Mouse (Mus musculus) erythroblast, embryonic 14.5 days (primary cell): Measurements from ENCODE around the gene Slf1. TPM values are rescaled to one million over a fixed set of nuclear protein-coding genes. Genes with fewer than 3 reads are reported as not detected.

Experiments
- H3K27me3 ChIP-seq: 2 replicates; pipeline ENCODE4 v1.6.1; 2012; ENCODE audit warnings: inconsistent platforms; ENCODE audit not compliant: control insufficient read depth
- H3K36me3 ChIP-seq: 2 replicates; pipeline ENCODE4 v1.6.1; 2012; ENCODE audit warnings: mild to moderate bottlenecking, inconsistent platforms; ENCODE audit not compliant: control insufficient read depth
- H3K4me1 ChIP-seq: 2 replicates; pipeline ENCODE4 v1.6.1; 2012; ENCODE audit warnings: inconsistent platforms; ENCODE audit not compliant: control insufficient read depth
- H3K4me3 ChIP-seq: replicated peaks from 2 replicates; pipeline ENCODE3; 2012; ENCODE audit warnings: moderate library complexity, mild to moderate bottlenecking, inconsistent platforms
- H3K9me3 ChIP-seq: 2 replicates; pipeline ENCODE4 v1.6.1; 2012; ENCODE audit warnings: low read length, inconsistent platforms, mixed read lengths; ENCODE audit not compliant: control insufficient read depth
- GATA1 ChIP-seq: IDR thresholded peaks from 2 replicates; pipeline ENCODE4 v1.6.1; 2012; ENCODE audit warnings: low read length, inconsistent platforms, mixed read lengths
- TAL1 ChIP-seq: IDR thresholded peaks from 3 replicates; pipeline ENCODE4 v1.6.1; 2012; ENCODE audit warnings: low read length, inconsistent platforms, mixed read lengths
- polyA plus RNA-seq: library from polyadenylated mRNA; stranded (reverse); fragments of >175 nt; gene quantifications from 2 replicates; pipeline ENCODE4 v1.2.3, GENCODE M21; 2012

Slf1 gene
- polyA plus RNA-seq, 1 experiment, result 0.07 TPM

GRCm38 (mm10) chr13:77072030-77072429 is 63.2 kb downstream of the Slf1 start:
- Histone ChIP-seq H3K4me3 (no peak overlapping the region), H3K27me3 (no peaks in the 10 kb centered on the region), H3K36me3 (peaks cover 15% of the 10 kb centered on the region), H3K4me1 (no peaks in the 10 kb centered on the region), H3K9me3 (peaks cover 2% of the 10 kb centered on the region; the same call in 1 of the 2 replicates)
- TF ChIP-seq GATA1, result no peak
- TF ChIP-seq TAL1, result no peak

- Histone ChIP-seq H3K27me3 (no peaks in the 10 kb centered on the region), H3K4me1 (no peaks in the 10 kb centered on the region), H3K4me3 (no peak overlapping the region), H3K36me3 (peaks cover 11% of the 10 kb centered on the region), H3K9me3 (no peaks in the 10 kb centered on the region)
- TF ChIP-seq TAL1 (no peak), GATA1 (no peak)
Observed at GRCm38 (mm10) chr13:77068847-77069246, 66.4 kb downstream of the Slf1 start.

GRCm38 (mm10) chr13:77063221-77063620 is 72.1 kb downstream of the Slf1 start:
- Histone ChIP-seq H3K27me3 (no peaks in the 10 kb centered on the region), H3K4me1 (no peaks in the 10 kb centered on the region), H3K9me3 (no peaks in the 10 kb centered on the region), H3K36me3 (peaks cover 6% of the 10 kb centered on the region), H3K4me3 (no peak overlapping the region)
- no peak for TF ChIP-seq GATA1

- Histone ChIP-seq H3K27me3 (no peaks in the 10 kb centered on the region), H3K36me3 (peaks cover 19% of the 10 kb centered on the region), H3K9me3 (no peaks in the 10 kb centered on the region), H3K4me3 (no peak overlapping the region), H3K4me1 (no peaks in the 10 kb centered on the region)
- TF ChIP-seq GATA1, result no peak
- no peak for TF ChIP-seq TAL1
Observed at GRCm38 (mm10) chr13:77049736-77050135, 85.5 kb downstream of the Slf1 start.

- H3K4me3 ChIP-seq, result no peak overlapping the region
- no peaks in the 10 kb centered on the region for H3K4me1 ChIP-seq
- peaks cover 23% of the 10 kb centered on the region for H3K36me3 ChIP-seq
- TF ChIP-seq GATA1, result no peak
- no peak for TF ChIP-seq TAL1
- H3K27me3 ChIP-seq, result no peaks in the 10 kb centered on the region
- no peaks in the 10 kb centered on the region for H3K9me3 ChIP-seq
Observed at GRCm38 (mm10) chr13:77048461-77048860, 86.8 kb downstream of the Slf1 start.

GRCm38 (mm10) chr13:77047179-77047931 is 87.9 kb downstream of the Slf1 start:
- Histone ChIP-seq H3K36me3 (peaks cover 25% of the 10 kb centered on the region), H3K27me3 (no peaks in the 10 kb centered on the region), H3K4me3 (no peak overlapping the region), H3K4me1 (no peaks in the 10 kb centered on the region), H3K9me3 (no peaks in the 10 kb centered on the region)
- TF ChIP-seq GATA1 (no peak), TAL1 (no peak)

- Histone ChIP-seq H3K9me3 (no peaks in the 10 kb centered on the region), H3K36me3 (peaks cover 21% of the 10 kb centered on the region), H3K4me1 (no peaks in the 10 kb centered on the region), H3K4me3 (no peak overlapping the region), H3K27me3 (no peaks in the 10 kb centered on the region)
- TF ChIP-seq TAL1, result no peak
- no peak for TF ChIP-seq GATA1
Observed at GRCm38 (mm10) chr13:77046416-77046815, 88.9 kb downstream of the Slf1 start.

GRCm38 (mm10) chr13:77045375-77045774 is 89.9 kb downstream of the Slf1 start:
- Histone ChIP-seq H3K9me3 (no peaks in the 10 kb centered on the region), H3K4me1 (no peaks in the 10 kb centered on the region), H3K36me3 (peaks cover 20% of the 10 kb centered on the region), H3K4me3 (no peak overlapping the region), H3K27me3 (no peaks in the 10 kb centered on the region)
- TF ChIP-seq GATA1 (no peak), TAL1 (no peak)

GRCm38 (mm10) chr13:77043375-77043774 is 91.9 kb downstream of the Slf1 start:
- Histone ChIP-seq H3K27me3 (no peaks in the 10 kb centered on the region), H3K36me3 (peaks cover 12% of the 10 kb centered on the region), H3K4me1 (no peaks in the 10 kb centered on the region), H3K9me3 (no peaks in the 10 kb centered on the region), H3K4me3 (no peak overlapping the region)
- TF ChIP-seq TAL1, result no peak
- TF ChIP-seq GATA1, result no peak

- Histone ChIP-seq H3K4me3 (no peak overlapping the region), H3K27me3 (no peaks in the 10 kb centered on the region), H3K4me1 (no peaks in the 10 kb centered on the region), H3K9me3 (no peaks in the 10 kb centered on the region), H3K36me3 (no peaks in the 10 kb centered on the region)
- no peak for TF ChIP-seq GATA1
- TF ChIP-seq TAL1, result no peak
Observed at GRCm38 (mm10) chr13:77029594-77029993, 105.7 kb downstream of the Slf1 start.
